Mouse (Mus musculus): ENCODE measurements around the gene Tgm1.

Gene Tgm1

GRCm38 (mm10) chr14:55722438-55722945 is 8.8 kb upstream of the Tgm1 start:
- DNase-seq = no peak

GRCm38 (mm10) chr14:55721700-55722437 is 8.1 kb upstream of the Tgm1 start, which contains the start of gene Rabggta:
TSS of gene Rabggta (minus strand) at chr14:55722263.
- peak; percentile 96 for DNase-seq

- DNase-seq = no peak
These were observed 7.3 kb upstream of the Tgm1 start for GRCm38 (mm10) chr14:55721076-55721475.

- no peak for DNase-seq
These were observed 6.9 kb upstream of the Tgm1 start for GRCm38 (mm10) chr14:55720666-55721065.

- DNase-seq = no peak
These were observed 6.0 kb upstream of the Tgm1 start for GRCm38 (mm10) chr14:55719737-55720136.

- DNase-seq = no peak
These were observed 3.2 kb upstream of the Tgm1 start for GRCm38 (mm10) chr14:55716884-55717283.

GRCm38 (mm10) chr14:55716271-55716670 is 2.5 kb upstream of the Tgm1 start:
- DNase-seq = no peak

- DNase-seq = no peak
These were observed 1.2 kb upstream of the Tgm1 start for GRCm38 (mm10) chr14:55714893-55715292.

- no peak for DNase-seq
These were observed 558 bp downstream of the Tgm1 start for GRCm38 (mm10) chr14:55713007-55713728.

GRCm38 (mm10) chr14:55711786-55712185 is 1.9 kb downstream of the Tgm1 start:
- no peak for DNase-seq

GRCm38 (mm10) chr14:55709509-55709908 is 4.2 kb downstream of the Tgm1 start:
- no peak for DNase-seq

GRCm38 (mm10) chr14:55707397-55707796 is 6.3 kb downstream of the Tgm1 start:
- no peak for DNase-seq

GRCm38 (mm10) chr14:55706051-55706600 is 7.6 kb downstream of the Tgm1 start:
- DNase-seq = no peak

- no peak for DNase-seq
These were observed 11.0 kb downstream of the Tgm1 start for GRCm38 (mm10) chr14:55702761-55703160.

GRCm38 (mm10) chr14:55701131-55701530 is 12.6 kb downstream of the Tgm1 start:
- DNase-seq = no peak

- no peak for DNase-seq
These were observed 16.5 kb downstream of the Tgm1 start for GRCm38 (mm10) chr14:55697226-55697625.

GRCm38 (mm10) chr14:55689433-55689832 is 24.3 kb downstream of the Tgm1 start:
- no peak for DNase-seq

GRCm38 (mm10) chr14:55682118-55682493 is 31.6 kb downstream of the Tgm1 start:
- DNase-seq = no peak

- peak; percentile 93 for DNase-seq
These were observed 32.3 kb downstream of the Tgm1 start, which contains the start of gene Tinf2 for GRCm38 (mm10) chr14:55681160-55682117. TSS of gene Tinf2 (minus strand) at chr14:55681820.

- DNase-seq = no peak
These were observed 36.1 kb downstream of the Tgm1 start for GRCm38 (mm10) chr14:55677615-55678014.

GRCm38 (mm10) chr14:55672741-55673060 is 41.0 kb downstream of the Tgm1 start:
- no peak for DNase-seq

Data from right cerebral cortex, postnatal 4 days (tissue).